Mouse (Mus musculus): ENCODE measurements around the gene Musk.
"Not testable (repeated sequence)": the region's sequence is repeated elsewhere in the genome, so short reads cannot be mapped to it uniquely, and the experiment has no call there.

Musk gene

GRCm38 (mm10) chr4:58285687-58286086 lies at the start of gene Musk:
Gene Musk (plus strand): TSS chr4:58285960.
- no peak for DNase-seq (ENCODE audit: low spot score)

- DNase-seq (ENCODE audit: low spot score): no peak
Observed at GRCm38 (mm10) chr4:58240416-58240815, 45.3 kb upstream of the Musk start.

DNA sequence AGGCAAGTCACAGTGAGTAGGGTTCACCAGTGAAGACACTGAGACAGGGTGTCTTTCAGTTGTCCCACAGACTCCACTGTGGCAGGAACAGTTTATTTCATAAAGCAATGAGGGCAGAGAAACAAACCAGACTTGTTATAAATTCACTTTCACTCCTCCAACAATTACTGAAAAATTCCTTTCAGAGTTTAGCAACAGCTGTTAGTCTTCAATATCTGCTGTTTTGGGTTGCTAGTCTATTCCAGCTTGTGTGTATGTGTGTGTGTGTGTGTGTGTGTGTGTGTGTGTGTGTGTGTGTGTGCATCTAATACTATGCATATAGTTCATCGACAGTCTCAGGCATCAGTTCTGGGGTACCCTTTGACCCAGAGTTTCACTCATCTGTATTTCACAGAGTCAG lies 40.2 kb upstream of the Musk start:
- DNase-seq (ENCODE audit: low spot score): no peak

DNA sequence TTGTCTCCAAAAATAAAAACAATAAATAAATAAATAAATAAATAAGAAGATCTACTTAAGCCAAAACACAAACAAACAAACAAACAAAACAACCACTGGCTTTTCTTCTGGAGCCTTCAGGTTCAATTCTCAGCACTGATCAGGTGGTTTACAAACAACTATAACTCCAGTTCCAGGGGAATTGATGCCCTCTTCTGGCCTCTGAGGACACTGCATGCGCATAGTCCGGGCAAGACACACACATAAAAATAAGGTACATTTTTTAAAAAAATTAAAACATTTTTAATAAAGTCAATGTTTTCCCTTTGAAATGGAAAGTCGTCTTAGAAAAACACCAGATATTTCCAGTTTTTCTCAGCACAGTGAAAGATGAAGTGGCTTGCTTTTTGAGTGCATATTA lies 33.4 kb upstream of the Musk start:
- no peak for DNase-seq (ENCODE audit: low spot score)

GRCm38 (mm10) chr4:58253410-58253809 lies 32.4 kb upstream of the Musk start:
- peak; percentile 69 for DNase-seq (ENCODE audit: low spot score)

DNA sequence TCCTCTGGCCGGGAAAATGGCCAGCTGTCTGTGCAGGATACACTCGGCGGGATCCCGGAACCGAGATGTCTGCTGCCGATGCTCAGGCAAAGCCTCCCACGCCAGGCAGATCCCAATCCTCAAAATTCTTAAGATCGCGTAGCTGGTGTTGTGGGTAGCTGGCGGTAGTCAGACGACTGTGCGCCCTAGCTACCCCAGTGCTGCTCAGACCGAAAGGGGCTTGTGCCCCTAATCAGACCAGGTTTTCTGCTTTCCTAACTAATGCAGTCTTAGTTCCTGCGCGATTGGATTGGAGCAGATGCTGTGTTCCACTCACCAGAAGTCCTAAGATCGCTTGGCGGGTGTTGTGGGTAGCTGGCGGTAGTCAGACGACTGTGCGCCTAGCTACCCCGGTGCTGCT lies 25.0 kb upstream of the Musk start:
- not testable (repeated sequence) for DNase-seq (ENCODE audit: low spot score)

DNA sequence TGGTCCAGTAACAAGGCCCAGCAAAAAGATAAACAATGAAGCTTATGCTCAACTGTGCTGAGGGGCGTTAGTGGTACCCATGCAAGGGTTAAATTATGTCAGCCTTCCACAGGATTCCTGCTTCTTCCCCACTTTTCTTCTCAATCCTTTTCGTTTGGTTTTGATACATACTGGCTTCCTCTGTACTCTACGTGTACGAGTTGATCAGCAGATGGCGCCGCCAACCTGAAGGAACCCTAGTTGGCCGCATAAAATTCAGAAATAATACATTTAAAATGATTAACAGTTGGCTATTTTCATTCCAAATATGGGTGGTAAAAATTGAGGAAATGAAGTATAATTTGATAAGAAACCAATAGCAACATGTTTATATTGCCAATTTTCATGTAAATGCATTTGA lies 19.5 kb upstream of the Musk start:
- DNase-seq (ENCODE audit: low spot score): peak; percentile 79

GRCm38 (mm10) chr4:58268897-58269542 lies 16.7 kb upstream of the Musk start:
- no peak for DNase-seq (ENCODE audit: low spot score)

GRCm38 (mm10) chr4:58269961-58270360 lies 15.8 kb upstream of the Musk start:
- DNase-seq (ENCODE audit: low spot score): no peak

GRCm38 (mm10) chr4:58270956-58271355 lies 14.8 kb upstream of the Musk start:
- DNase-seq (ENCODE audit: low spot score): no peak

DNA sequence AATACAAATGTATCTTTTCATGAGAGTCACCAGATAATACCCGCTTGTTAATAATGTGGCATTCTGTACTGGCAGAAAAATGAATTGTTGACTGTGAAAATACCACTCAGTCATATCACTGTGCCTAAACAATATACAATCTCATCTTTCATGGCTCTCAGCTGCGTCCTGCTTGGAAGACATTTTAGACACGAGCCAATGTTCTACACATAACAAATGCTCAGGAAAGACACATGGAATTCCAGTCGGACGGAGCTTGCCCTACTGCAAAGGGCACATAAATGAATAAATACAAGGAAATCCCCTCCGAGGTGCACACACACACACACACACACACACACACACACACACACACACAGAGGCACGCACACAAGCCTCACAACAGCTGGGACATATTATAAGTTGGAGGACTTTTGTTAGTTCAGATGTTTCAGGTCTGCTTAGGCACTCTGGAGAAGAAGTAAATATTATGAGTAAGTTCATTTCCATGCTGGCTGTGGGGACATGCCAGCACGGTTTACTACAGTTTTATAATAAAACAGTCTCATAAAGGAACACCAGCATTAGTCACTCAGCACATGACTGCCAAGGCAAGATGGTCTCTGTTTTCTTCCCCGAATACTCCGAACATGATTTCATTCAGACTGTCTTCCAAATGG lies 14.1 kb upstream of the Musk start:
- DNase-seq (ENCODE audit: low spot score): no peak

- no peak for DNase-seq (ENCODE audit: low spot score)
Observed at GRCm38 (mm10) chr4:58275261-58275895, 10.4 kb upstream of the Musk start.

GRCm38 (mm10) chr4:58278368-58278767 lies 7.4 kb upstream of the Musk start:
- no peak for DNase-seq (ENCODE audit: low spot score)

GRCm38 (mm10) chr4:58280121-58280520 lies 5.6 kb upstream of the Musk start:
- DNase-seq (ENCODE audit: low spot score): no peak

DNA sequence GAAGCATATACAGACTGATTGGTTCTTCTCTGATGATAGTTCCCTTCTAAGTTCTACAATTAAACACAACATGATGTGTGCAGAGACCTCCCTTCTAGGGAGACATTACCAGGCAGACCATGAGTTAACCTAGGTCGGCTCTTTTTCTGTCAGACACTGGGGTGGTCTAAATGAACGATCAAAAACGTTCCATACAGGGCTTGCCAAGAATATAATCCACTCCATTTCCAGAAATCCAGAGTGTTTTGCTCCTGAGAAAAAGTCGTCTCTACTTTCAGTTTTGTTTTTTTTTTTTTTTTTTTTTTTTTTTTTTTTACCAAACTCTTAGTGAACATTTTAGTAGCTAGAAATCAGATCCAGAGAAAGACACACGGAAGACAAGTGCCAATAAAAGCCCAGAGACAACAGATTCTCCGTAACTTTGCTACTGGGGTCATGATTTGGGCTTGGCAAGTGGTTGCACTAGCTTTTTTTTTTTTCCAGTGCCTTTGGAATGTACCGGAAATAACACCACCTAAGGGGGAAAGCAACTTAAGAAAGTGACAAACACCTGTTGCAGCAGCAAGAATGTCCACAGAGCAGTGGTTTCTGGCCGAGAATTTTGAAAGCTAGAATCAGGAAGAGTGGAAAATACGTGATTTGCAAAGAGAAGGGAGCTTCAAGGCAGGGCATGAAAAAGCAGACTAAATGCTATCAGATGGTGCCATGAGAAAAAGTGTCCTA lies 769 bp downstream of the Musk start:
- no peak for DNase-seq (ENCODE audit: low spot score)

GRCm38 (mm10) chr4:58288753-58289152 lies 3.0 kb downstream of the Musk start:
- DNase-seq (ENCODE audit: low spot score): no peak

GRCm38 (mm10) chr4:58291828-58292227 lies 6.1 kb downstream of the Musk start:
- DNase-seq (ENCODE audit: low spot score): no peak

- no peak for DNase-seq (ENCODE audit: low spot score)
Observed at GRCm38 (mm10) chr4:58293099-58293498, 7.3 kb downstream of the Musk start.

DNA sequence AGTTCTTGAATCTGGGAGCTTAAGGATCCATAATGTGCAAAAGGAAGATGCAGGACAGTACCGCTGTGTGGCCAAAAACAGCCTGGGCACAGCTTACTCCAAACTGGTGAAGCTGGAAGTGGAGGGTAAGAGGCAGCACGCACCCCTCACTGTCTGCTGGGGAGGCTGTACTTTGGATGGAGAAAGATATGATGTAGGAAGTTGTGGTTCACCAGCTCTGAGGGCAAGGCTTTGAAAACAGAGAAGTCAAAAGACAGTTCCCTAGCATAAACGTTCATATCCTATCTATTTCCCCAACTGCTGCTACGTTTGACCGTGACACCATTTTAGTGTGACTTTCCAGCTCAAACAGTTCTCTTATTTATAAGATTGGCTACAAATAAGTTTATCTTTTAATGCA lies 18.1 kb downstream of the Musk start:
- no peak for DNase-seq (ENCODE audit: low spot score)

- DNase-seq (ENCODE audit: low spot score): no peak
Observed at GRCm38 (mm10) chr4:58304564-58304963, 18.8 kb downstream of the Musk start.

- no peak for DNase-seq (ENCODE audit: low spot score)
Observed at GRCm38 (mm10) chr4:58307421-58307820, 21.7 kb downstream of the Musk start.

DNA sequence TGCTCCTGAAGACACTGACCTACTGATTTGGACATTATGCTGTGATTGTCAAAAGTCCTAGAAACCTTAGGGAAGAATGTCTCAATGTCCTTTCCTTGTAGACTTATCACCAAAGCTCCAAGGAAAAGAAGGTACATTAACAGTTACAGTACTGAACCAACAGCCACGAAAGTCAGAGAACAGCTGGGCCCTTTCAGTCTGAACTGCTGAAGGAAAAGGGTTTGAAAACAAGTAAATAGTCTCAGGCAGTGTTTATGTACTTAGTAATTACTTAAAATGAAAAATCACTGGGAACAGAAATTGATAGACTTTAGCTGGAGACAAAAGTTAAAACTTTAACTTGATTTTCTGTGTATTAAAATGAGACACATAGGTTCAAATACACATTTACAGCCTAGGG lies 27.6 kb downstream of the Musk start:
- DNase-seq (ENCODE audit: low spot score): no peak

Measured in testis, postnatal 10 days (tissue).